Mouse (Mus musculus) thymus, adult 2 months (tissue): Measurements from ENCODE around the gene Sec14l4.

ENCODE experiments used
- CTCF ChIP-seq: fragments of 200-500 bp; IDR thresholded peaks from 2 replicates; pipeline ENCODE4 v1.5.1; 2012; ENCODE audit warnings: mild to moderate bottlenecking, control low read depth, low read length, moderate library complexity, borderline replicate concordance; ENCODE audit not compliant: control insufficient read depth, poor library complexity, insufficient read depth; ENCODE audit errors: extremely low read depth
- POLR2A ChIP-seq: fragments of 200-500 bp; IDR thresholded peaks from 2 replicates; pipeline ENCODE4 v1.6.1; 2012; ENCODE audit warnings: mild to moderate bottlenecking, low read length, control low read depth, moderate library complexity; ENCODE audit not compliant: control insufficient read depth, poor library complexity, insufficient read depth; ENCODE audit errors: extremely low read depth

DNA sequence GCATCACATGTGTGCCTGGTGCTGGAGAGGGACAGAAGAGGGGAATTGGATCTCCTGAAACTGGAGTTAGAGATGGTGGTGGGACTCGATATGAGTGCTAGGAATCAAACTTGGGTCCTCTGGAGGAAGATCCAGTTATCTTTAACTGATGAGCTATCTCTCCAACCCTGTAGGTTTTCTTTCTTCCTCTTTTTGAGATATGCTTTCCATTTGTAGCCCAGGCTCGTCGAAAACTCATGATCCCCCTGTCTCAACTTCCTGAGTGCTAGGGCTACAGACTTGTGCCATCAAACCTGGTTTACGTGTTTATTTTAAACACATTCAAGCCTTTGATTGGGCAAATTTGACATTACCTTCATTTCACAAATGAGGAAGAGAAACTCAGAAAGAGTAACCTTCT, 2.9 kb downstream of the Sec14l4 start:
- TF ChIP-seq CTCF: no peak
- TF ChIP-seq POLR2A: no peak
